Mouse (Mus musculus) urinary bladder, postnatal 4 days (tissue): ENCODE results near the gene Nfix.
"Not testable (repeated sequence)": the region's sequence is repeated elsewhere in the genome, so short reads cannot be mapped to it uniquely, and the experiment has no call there.

Source experiments
- DNase-seq, 2 experiments: peaks; one replicate each; pipeline ENCODE4 v3.0.0; 2021 to 2022; ENCODE audit warnings: low spot score in 2 of 2

Nfix gene

DNA sequence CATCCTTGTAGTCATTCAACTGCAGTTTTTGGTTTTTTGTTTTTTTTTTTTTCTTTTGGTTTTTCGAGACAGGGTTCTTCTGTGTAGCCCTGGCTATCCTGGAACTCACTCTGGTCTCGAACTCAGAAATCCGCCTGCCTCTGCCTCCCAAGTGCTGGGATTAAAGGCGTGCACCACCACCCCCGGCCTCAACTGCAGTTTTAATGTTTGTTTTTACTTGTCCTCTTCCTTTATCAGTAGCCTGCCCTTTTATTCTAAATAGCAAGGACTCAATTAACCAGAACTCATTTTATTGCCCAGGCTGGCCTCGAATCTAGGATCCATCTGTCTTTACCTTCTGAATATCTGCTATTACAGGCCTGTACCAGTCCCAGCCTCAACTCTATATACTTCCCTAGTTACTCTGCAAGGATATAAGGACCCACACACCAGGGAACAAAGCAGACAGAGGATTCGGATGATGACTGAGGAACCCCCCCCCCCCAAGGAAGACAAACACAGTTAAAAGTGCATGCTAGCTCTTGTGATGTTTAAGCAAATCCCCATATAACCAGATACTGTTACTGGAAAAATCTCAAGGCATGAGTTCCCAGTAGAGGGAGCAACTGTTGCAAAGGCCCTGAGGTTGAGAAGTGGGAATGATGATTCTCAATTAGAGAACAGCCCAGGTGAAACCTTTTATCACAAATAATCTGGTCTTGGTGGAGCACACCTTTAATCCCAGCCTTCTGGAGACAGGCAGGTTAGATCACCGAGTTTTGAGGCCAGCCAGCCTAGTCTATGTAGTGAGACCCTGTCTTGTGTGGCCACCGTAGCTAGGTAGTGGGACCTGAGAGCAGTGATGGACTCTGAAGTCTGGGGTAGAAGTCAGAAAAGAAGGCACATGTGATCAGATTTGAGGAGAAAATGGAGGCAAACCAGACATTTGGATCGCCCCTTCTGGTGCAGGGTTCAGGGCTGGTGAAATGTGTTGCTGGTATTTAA lies 32.9 kb upstream of the Nfix start:
- no peak for DNase-seq

DNA sequence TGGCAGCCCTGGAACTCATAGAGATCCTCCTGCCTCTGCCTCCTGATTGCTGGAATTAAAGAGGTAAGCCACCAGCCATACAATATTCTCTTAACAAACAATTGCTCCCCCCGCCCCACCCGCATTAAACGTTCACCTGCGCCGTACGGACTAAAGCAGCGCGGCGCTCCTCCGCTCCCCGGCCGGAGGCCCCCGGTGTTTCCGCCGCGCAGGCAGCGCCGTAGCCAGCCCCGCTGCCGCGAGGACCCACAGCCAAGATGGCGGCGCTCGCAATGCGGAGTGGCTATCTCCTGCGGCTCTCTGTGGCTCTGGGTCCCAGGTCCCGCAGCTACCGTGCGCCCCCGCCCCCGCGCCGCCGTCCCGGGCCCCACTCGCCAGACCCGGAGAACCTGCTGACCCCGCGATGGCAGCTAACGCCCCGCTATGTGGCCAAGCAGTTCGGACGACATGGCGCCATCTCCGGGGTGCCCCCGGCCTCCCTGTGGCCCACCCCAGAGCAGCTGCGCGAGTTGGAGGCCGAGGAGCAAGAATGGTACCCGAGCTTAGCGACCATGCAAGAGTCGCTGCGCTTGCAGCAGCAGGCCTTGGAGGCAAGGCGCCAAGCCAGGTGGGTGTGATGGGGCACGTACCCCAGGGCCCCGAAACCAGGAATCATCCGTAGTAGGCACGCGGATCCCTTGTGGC lies 32.0 kb upstream of the Nfix start:
- DNase-seq = peak; percentile 74 to 77

DNA sequence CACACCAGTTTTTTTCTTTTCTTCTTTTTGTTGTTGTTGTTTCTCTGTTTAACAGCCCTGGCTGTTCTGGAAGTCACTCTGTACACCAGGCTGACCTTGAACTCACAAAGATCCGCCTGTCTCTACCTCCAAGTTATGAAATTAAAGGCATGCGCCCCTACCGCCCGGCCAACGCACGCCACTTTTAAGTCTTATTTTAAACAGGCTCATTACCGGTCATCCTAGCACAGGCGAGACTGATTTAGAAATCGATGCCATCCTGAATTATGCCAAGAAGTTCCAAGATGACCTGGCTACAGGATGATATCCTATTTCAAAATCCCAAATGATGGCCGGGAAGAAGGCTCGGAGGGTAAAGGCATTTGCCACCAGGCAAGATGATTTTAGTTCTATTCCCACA lies 31.3 kb upstream of the Nfix start, which contains the start of gene Gadd45gip1:
Gene Gadd45gip1 (plus strand): TSS at position 33 of the 400 bp plus-strand sequence.
- DNase-seq = no peak

DNA sequence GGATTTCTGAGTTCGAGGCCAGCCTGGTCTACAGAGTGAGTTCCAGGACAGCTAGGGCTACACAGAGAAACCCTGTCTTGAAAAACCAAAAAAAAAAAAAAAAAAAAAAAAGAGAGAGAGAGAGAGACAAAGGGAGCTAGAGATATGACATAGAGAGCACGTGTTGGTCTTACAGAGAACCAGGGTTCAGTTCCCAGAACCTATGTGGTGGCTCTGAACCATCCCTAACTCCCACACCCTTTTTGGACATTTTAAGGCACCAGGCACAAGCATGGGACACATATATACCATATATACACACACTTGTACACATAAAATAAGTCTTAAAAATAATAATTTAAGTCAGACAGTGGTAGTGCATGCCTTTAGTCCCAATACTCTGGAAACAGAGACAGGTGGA lies 26.4 kb upstream of the Nfix start:
- DNase-seq = not testable (repeated sequence)

DNA sequence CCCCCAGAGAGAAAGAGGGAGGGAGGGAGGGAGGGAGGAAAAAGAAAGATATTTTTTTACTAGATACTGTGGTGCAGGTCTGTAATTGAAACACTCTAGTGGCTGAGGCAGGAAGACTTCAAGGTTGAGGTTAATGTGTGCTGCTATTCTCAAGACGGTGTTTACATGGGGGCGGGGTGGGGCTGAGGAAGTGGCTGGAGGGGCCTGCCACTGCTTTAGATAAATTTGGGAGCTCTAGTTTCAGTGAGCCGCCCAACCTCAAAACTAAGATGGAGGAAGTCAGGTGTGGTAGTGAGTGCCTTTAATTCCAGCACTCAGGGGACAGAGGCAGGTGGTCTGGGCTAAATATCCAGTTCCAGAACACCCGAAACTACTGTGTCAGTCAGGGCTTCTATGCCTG lies 25.5 kb upstream of the Nfix start:
- no peak for DNase-seq

DNA sequence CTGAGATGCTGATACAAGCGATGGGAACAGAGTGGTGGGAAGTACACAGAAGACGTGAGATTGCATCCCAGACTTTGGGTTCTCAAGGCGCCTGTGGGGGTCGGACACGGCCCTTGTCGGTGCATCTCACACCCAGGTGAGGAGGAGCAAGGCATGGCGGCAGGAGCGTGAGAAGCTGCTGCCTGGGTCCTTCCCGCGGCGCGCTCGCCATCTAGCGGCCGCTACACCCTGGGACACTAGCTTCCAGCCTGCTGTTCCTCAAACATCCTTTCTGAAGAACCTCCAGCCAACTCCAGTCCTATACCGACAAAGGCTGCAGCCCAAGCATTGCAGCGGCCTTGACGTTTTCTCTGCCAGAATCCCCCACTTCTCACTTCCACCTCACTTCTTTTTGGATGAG lies 23.5 kb upstream of the Nfix start:
- DNase-seq = peak in 1 of 2 experiments; percentile 48

DNA sequence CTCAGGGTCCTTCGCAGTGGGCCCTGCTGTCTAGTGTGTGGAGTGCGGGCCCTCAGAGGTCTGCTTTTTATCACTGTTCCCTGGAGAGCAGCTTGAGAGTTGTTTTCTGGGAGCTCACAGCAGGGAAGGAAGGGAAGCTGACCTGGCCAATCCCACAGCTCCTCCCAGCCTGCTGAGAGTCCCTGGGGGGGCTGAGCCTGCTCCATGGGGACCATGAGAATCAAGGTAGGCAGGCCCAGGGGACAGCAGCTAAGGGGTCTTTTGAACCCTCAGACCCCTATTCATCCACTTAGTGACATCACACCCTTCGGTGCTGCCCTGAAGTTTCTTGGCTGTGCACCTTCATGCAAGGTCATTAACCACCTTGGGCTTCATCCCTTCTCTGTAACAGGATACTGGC lies 22.6 kb upstream of the Nfix start, which contains the start of gene Dand5:
Gene Dand5 (minus strand): TSS at position 101 of the 400 bp plus-strand sequence.
- DNase-seq = no peak

DNA sequence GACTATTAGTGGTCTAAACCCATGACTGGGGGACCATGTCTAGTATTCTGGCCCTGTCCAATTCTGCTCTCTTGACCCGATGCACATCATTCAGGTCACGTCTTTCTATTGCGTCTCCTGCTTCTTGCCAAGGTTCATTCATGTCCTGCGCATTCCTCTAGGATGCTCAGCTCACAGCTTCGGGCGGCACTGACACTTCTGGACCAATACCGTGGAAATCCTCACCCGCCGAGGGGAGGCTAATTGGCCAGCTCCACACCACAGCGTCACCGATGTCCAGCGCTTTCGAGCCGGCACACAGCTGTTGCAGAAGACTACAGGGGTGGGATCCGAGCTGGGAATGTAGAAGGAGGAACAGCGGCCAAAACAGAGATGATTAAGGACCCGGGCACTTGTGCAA lies 16.0 kb upstream of the Nfix start:
- DNase-seq = no peak

DNA sequence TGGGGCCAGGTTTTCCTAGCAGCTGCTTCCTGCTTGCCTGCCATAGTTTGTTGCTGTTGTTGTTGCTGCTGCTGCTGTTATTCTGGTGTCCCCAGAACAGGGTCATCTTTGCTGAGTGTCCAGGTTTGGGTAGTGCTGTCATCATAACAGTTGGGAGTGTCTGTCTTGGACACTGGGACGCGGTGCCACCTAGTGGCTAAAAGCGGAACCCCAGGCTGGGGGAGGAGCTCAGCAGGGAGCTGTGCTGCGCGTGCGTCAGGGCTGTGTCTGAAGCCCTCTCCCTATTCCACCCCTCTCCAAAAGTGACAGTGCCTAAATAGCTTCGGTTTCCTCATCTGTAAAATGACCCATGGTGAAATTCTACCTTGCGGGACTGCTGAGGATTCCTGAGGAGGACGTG lies 15.4 kb upstream of the Nfix start:
- DNase-seq = peak; percentile 90 to 97

DNA sequence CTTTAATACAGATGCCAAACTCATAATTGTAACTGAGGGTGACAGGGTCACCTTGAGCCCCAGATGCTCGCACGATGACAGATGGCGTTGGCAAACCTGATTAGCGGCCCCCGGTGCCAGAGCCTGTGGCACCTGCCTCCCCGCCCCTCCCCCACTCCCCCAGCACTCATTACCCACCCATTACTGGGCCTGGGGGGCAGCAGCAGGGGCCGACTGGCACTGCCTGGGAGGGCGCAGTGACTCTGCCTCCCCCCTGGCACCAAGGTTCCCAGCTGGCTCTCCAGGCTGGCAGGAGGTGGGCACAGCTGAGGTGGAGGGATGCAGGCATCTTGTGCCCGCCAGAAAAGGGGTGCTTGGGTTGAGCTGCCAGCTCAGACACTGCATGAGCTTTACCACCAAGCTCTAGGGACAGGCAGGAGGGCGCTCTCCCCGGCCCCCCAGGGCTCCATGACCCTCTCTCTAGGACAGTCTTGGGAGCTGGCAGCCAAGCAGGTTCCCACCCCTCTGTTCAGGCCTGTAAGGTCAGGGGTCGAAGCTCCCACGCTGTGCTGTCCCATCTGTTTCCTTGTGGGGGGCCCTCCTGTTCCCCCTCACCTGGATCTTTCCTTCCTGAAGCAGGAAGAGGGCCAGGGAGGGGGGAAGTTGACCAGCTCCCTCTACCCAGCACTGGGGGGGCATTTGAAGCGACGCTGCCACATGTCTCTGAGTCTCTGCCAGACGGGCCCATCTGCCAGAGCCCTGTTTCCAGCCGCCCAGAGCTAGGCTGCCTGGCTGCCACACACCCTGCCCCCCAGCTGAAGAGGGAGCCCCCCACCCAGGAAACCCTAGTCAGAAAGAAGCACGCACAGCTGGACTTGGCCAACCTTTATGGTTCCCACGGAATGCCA lies 14.7 kb upstream of the Nfix start:
- no peak for DNase-seq

DNA sequence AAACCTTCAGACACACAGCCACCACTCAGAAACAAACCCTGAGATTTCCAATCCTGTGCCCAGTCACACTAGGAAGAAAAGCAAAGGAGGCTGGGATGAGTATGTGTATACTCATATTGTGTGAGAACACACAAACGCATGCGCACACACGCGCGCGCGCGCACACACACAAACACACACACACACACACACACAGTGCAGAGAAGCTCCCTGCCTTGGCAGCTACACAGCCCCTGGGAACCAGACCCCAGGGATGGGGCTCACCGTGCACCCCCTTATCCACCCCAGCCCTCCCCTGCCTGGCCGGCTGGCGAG lies 14.1 kb upstream of the Nfix start:
- DNase-seq = no peak

DNA sequence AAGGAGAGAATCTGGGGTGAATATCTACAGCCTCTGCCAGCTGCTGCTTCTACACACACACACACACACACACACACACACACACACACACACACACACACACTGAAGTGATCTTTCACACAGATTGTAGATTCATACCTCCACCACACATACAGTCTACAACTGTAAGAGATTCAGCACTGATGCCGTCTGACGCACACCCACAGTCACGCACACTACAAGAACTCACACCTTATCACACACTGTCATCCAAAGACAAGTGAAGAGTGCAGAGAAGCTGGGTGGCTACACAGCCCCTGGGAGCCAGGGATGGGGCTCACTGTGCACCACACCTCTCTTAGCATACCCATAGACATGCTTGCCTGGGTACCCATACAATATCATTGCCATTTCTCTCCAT lies 13.7 kb upstream of the Nfix start:
- no peak for DNase-seq

DNA sequence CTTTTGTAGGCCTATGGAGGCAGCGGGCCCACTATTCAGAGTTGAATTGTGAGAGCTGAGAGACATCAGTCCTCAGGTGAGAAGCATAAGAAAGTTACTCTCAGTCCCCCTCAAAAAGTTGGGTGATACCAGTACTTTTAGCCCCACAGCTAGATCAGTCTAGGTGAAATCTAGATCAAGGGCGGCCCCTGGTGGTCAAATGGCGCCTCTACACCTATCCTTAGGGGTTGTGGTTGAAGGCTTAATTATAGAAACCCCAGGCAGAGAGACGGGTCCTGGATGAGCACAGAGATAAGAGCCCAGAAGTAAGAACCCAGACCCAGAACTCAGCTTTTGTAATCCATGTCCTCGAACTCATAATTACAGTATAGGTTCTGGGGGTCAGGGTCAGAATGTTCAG lies 12.9 kb upstream of the Nfix start:
- peak; percentile 62 to 84 for DNase-seq

DNA sequence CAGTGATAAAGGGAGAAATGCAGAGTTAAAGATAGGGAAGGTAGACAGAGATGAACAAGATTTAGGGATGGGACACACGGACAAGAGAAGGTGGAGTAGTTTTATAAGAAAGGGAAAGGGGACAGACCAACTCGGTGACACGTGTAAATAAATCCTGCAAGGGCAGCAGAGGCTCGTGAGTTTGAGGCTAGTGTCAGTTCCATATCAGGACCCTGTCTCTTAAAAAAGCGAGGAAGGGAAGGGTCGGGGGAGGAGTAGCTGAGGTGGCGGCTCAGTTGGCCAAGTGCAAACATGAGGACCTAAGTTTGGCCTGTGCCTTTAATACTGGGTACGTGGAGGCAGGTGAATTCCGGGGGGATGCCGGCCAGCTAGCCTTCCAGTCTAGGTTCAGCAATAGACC lies 11.2 kb upstream of the Nfix start:
- DNase-seq = no peak

DNA sequence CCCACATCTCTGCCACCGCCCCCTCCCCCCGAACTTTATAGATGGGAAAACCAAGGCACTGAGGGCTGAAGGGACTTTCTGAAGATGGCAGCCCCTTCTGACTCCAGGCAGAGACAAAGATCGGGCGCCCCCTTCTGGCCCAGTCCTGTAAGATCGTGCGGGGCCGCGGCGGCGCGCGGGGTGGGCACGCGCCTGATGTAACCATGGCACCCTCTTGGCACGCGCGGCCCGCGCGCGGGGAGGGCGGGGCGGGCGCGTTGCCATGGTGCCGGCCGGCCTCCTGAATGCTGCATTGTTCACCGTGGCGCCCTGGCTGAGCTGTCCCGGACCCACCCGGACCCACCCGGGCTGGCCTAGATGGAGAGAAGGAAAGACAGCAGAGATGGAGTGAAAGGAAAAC lies 10.8 kb upstream of the Nfix start:
- peak; percentile 92 to 96 for DNase-seq

DNA sequence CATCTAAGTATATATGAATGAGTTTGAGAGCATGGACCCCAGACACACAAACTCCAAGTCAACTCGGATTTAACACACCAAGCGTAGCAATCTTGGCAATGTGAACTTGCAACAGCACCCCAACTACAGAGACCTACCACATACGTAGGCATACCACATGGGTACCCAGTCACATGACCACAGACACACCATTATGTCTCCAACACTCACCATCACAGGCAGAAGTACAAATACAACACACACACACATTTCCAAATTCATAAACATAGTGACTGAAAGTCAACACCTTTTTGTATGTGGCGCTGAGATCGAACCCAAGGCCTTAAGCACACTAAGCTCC lies 9.8 kb upstream of the Nfix start:
- DNase-seq = no peak

DNA sequence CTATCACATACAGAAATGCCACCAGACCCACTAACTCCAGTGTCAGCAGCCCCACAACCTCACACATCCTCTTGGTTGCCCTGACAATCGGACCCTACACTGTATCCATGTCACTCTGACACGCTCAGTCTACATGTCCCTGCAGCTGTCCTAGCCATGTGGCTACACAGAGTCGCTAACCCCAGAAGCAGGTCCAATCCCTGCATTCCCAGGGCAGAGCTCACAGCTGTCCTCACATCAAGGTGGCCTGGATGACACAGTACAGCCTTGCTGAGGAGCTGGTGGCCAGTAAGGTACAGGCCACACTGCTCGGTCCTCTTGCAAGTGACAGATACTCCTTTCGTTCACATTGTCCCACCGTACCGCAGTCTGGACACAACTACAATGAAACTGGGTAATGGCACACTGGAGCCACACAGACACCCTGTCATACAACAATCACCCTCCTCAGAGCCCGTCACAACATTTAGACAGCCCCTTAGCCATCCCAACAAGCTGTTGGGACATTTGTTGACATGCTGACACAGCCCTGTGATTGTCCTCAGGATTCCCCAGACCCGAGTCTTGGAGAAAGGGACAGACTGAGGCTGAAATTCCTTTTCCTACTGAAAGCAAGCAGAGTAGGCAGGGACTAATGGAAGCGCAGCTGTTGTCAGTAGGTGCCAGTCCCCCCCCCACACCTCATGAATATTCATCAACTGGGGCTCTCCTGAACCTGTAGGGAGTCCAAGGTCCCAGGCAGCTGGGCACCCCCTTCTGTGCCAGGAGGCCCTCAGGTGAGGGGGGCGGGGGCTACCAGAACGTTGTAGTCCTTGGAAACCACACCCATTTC lies 9.2 kb upstream of the Nfix start:
- DNase-seq = no peak

DNA sequence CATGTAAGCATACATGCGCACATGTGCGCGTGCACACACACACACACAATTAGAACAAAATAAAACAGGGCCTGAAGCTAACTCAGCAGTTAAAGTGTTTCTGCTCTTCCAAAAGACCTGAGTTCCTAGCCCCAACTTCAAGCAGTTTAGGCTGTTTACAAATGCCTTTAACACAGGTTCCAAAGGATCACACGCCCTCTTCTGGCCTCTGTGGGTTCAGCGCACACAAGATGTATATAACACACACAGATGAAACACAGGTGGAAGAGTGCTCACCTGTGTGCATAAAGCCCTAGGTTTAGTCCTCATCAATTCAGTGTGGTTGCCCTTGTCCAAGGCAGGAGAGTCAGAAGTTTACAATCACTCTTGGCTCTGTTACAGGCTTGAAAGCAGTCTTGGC lies 5.9 kb upstream of the Nfix start:
- DNase-seq = no peak

DNA sequence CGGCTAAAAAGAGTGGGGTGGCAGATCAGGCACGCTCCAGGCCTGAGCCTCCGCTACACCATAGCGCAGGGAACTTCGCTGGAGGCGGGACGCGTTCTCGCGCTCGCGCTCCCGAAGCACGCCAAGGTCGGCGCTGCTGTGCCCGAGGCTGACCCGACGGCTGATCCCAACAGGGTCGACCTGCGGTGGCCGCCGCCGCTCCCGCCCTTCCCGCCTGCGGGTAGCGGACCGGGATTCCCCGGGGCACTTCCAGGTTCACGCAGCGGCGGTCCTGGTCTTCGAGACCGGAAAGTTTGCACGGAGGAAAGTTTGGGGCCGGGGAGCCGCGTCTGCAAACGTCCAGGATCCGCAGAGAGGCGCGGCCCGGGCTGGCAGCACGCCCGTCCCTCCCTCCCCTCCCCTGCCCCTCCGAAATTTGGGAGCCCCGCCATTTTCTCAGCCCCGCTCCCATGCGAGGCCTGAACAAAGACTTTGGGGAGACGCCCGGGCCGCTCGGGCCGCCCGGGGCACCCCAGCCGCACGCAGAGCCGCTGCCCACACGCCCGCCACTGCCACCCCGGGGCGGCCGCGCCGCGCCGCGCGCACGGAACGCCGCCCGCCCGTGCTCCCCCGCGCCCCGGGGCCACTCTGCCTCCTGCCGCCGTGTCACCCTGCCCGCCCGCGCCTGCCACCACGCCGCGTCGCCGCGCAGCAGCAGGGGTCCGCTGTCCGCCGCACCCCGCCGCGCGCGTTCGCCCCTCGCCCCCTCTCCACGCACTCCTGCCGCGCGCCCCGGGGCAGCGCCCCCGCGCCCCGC lies 810 bp downstream of the Nfix start:
- DNase-seq = peak in 1 of 2 experiments; percentile 65

DNA sequence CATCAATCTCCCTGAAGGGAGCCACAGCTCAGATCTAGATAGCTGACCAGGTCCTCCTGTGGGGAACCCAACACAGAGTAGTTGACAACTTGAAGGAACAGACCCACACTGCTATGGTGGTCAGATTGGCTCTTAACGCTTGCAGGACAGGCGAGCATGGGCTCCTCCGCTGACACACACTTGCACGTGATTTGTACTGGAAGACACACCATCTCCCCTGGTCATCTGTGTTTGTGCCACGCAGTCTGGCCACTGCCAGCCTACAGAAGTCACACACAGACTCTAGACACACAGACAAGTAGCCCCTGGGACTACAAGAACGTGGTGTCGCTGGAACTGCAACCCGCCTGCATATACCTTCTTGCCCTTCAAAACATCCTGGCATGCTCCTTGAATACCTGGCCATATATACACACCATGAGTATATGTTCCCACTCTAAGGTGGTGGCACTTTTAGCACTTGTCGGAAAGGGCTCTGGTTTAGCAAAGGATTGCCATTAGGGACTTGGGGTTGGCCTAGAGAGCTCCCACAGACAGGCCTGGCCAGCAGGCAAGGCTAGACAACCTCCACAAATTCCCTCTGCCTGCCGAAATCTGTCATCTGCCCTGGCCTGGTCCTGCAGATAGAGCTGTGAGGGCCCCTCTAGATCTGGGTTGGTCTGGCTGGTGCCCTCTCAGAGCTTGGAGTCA lies 1.6 kb downstream of the Nfix start:
- no peak for DNase-seq
